Mouse (Mus musculus) kidney, postnatal 10 days (tissue): ENCODE measurements at regions not wholly inside any gene's neighbourhood (a gene's known extent, or its start where the extent isn't known, plus 50 kb on each side); places are given as distances from the start of the nearest gene placed in this dataset.
"Not testable (repeated sequence)": the region's sequence is repeated elsewhere in the genome, so short reads cannot be mapped to it uniquely, and the experiment has no call there.

Experiments used
- DNase-seq: peaks from one replicate; pipeline ENCODE4 v3.0.0; 2021; ENCODE audit warnings: mixed read lengths

GRCm38 (mm10) chr1:14109190-14109482, 1984.0 kb downstream of the 4930444P10Rik start:
- DNase-seq: no peak

DNA sequence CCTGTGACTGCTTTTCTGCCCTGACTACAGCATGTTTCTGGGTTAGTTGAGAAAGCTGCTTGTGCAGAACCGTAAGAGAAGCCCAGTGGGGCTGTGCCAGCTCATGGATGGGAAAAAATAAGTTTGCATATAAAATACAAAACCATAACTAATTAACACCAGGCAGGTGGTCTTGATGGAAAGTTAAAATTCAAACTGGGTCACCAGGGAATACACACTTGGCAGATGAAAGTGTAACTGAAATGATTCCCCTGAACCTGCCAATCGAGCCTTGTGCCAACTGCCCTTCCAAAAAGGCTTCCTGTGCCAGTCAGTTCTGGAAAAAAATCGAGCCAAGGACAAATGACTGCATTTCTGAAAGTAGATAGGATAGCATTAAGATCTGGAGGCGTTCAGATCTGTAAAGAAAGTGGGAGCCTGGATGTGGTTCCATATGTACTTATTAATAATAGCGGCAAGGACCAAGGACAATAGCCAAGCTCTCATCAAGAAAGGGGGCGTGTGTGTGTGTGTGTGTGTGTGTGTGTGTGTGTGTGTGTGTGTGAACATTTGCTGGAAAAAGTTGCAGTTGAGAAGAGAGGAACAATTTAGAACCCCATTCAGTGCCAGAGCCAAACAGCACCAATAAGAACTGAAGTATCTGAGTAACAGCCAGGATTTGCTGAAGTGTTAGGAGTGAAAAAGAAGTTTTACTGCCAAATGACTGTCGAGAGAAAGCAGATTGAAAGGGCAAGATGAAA, 1984.5 kb downstream of the 4930444P10Rik start:
- peak; percentile 19 for DNase-seq

GRCm38 (mm10) chr1:14105521-14105920, 1987.6 kb downstream of the 4930444P10Rik start:
- DNase-seq: not testable (repeated sequence)

DNA sequence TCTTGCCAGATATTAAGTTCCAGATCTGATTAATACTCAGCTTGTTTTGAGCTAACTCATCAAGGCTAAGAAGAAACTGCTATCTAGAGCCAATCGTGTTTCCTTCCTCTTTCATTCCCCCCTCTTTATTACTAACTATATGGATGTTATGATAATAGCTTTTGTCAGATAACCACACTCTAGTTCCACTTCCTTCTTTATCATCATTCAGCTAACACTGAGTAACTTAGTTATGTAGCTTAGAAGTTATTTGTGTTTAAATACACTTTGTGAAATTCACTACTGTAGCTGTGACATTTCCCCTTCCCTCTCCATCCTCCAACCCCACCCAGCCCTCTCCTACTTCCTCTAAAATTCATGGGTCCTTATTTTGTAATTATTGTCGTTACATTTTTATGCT, 1988.6 kb downstream of the 4930444P10Rik start:
- DNase-seq: no peak

DNA sequence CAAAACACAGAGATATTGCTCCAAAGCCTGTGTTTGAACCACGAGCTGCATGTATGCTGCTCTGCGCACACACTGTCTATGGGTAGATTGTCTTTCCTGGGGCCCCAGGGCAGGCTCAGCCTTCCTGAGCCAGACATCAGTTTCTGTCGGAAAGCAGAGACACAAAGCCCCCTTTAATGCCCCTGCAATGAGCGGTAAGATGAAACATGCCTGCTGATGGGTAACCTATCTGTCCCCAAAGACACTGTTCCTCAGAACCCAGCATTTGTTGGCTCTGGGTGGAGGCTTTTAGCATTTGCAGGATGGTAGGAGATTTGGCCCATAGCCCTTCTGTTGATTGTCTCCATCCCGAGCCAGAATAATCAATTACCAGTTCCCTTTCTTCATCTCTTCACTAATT, 1994.1 kb downstream of the 4930444P10Rik start:
- no peak for DNase-seq

DNA sequence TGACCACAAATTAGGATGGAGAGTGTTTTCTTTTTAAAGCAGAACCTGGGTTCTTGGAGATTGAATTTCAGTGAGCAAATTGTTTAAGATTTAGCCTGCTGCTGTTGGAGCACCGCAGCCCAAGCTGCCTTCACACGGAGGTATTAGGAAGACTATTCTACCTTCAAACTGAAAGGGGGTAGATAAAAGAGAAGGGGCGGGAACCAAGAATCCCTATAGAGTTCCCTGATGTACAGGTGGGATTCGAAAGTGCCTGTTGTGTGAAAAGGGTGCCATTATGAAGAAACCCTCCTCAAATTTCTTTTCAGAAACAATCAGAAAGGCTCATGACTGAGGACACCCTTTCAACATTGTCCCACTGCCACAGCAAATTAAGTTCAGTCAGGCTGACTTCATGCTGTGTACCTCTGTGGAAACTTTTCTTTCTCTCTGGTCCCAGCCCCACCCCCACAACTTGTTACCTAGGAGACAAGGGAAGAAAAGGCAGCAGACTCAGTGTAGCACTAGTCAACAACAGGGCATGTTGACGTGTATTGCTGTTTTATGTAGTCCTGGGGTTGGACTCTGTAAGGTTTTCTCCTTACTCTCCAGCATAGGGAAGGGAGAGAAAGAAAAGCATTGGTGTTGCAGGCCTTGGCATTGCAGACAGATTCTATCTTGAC, 1995.4 kb downstream of the 4930444P10Rik start:
- DNase-seq: no peak

GRCm38 (mm10) chr1:14064856-14065255, 2028.3 kb downstream of the 4930444P10Rik start:
- no peak for DNase-seq

GRCm38 (mm10) chr1:14036163-14036562, 2057.0 kb downstream of the 4930444P10Rik start:
- DNase-seq: no peak

- DNase-seq: no peak
These were observed 2081.6 kb downstream of the 4930444P10Rik start for GRCm38 (mm10) chr1:14011484-14011883.

- DNase-seq: no peak
These were observed 2082.3 kb downstream of the 4930444P10Rik start for GRCm38 (mm10) chr1:14010789-14011188.

GRCm38 (mm10) chr1:14002550-14002949, 2090.6 kb downstream of the 4930444P10Rik start:
- no peak for DNase-seq

DNA sequence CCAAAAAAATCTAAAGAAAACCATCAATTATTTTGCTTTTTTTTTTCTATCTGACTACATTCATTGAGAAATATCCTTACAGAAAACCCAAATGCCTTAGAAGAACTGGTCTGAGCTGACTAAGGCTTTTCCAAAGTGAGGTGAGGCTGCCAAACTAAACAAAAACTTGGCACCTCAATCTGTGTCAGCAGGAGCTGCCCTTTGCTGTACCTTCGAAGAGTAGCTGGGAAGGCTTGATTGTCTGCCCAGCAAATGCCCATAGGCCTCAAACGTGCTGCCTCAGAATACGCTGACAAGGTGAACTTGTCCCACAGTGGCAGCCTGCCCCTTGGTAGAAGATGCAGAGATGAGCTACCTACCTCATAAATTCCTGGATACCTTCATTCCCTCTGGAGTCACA, 2091.7 kb downstream of the 4930444P10Rik start:
- no peak for DNase-seq

- no peak for DNase-seq
These were observed 2092.3 kb downstream of the 4930444P10Rik start for GRCm38 (mm10) chr1:14000605-14001395.

- no peak for DNase-seq
These were observed 2094.9 kb downstream of the 4930444P10Rik start for GRCm38 (mm10) chr1:13998178-13998708.

DNA sequence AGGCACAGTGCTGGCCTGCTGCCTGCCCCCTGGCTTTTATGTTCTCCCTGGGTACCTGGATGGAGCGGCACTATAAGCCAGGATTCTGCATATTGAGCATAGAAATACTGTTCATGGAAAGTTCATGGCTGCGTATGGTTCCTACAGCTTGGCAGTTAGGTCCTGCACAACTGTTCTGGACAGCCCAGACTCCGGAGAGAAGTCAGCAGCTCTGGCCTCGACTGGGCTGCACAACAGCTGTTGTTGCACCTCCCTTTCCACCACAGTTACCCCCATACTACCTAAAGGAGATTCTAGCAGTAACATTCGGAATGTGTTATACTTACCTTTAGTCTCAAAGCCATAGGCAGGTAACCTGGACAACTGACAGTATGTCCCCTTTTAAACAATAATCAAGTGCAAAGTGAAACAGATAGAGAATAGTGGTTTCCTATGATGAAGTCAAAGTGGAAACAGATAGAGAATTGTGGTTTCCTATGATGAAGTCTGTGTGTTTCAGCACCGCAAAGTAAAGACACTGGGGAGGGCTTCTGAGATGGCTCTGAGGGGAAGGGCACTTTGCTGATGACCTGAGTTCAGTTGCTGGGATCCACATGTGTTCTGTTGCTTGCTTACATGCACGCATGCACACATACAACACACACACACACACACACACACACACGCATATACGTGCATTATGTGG, 2099.2 kb downstream of the 4930444P10Rik start:
- DNase-seq: no peak

- DNase-seq: no peak
These were observed 2100.1 kb downstream of the 4930444P10Rik start for GRCm38 (mm10) chr1:13992978-13993377.

- DNase-seq: no peak
These were observed 2103.8 kb downstream of the 4930444P10Rik start for GRCm38 (mm10) chr1:13989360-13989759.

DNA sequence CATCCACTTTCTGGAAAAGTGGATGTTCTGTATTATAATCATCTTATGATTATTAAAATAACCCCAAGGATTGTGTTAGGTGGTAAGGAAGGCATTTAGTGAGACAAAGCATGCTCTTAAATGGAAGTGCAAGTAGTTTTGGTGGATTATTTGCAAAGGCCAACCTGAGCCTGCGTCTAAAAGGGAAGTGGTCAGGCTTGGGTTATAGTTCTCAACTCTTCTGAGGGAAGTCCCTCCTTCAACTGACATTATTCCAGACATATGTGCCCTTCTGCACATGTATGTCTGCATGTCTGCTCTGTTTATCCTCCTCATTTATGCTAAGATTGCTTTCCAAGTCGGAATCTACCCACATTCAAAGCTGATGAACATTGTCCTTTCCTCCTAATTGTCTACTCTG, 2108.3 kb downstream of the 4930444P10Rik start:
- no peak for DNase-seq

GRCm38 (mm10) chr1:13980273-13980672, 2112.9 kb downstream of the 4930444P10Rik start:
- DNase-seq: no peak

DNA sequence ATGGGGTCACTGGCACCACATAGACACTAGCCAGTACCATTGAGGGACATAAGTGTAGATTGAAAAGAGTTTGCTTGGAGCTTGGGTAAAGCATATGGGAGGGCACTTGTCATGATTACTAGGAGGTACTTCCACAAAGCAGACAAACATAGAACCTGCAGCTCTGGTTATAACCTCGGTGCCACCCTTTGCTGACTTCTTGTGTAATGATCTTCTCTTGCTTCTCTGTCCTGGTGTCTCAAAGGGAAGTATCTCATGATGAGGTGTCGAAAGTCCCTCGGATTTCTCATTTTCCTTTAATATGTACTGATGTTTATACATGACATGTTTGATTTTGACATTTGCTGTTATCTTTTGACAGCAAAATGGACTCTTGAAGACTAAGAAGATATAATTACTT, 2114.5 kb downstream of the 4930444P10Rik start:
- DNase-seq: no peak

DNA sequence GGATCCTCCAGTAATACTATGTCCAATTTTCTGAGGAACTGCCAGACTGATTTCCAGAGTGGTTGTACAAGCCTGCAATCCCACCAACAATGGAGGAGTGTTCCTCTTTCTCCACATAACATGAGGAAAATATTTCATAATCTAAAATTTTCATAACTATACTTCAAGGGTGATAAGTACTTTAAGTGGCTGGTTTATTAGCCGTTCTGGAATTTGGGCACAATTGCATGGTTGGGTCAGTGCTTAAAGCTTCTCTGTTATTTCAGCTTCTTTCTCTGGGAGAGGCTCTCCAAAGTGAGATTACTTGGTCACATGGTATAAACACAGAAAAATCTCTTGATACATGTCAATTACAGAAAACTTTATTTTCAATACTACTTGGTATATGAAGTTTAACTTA, 2115.9 kb downstream of the 4930444P10Rik start:
- no peak for DNase-seq

- DNase-seq: no peak
These were observed 2143.9 kb downstream of the 4930444P10Rik start for GRCm38 (mm10) chr1:13949241-13949640.

- DNase-seq: no peak
These were observed 2151.8 kb downstream of the 4930444P10Rik start for GRCm38 (mm10) chr1:13941351-13941750.
